10 mouse cellular contexts compared by ENCODE assay signal in the genomic region with DNA sequence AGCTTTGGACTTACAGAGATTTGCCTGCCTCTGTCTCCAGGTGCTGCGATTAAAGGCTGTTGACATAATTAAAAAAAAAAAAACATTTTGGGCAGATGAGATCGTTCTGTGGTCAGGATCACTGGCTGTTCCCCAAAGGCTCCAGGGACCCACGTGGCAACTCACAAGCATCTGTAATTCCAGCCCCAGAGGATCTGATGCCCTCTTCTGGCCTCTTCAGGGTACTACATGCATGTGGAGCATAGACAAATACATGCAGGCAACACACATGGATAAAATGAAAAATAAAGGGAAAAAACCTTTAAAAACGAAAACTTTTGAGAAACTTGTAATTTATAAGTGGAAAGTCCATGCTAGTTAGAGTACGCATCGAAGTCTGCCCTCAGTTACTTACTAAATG. TPM values are rescaled to one million over a fixed set of nuclear protein-coding genes. Genes with fewer than 3 reads are reported as not detected.
DNase-seq lines count a peak whose midpoint lies in the region; ATAC-seq lines count a peak whose summit lies in the region.
"Had no signal": no experiment of that assay in that cellular context is flagged by ENCODE, and none has a peak within 500 bp of the region (broad histone marks: within the 10 kb centered on the region; RNA-seq: fewer than 3 reads in every experiment).

No protein-coding gene starts in this region.

- H3K9me3 ChIP-seq in midbrain, embryonic 10.5 days (replicated peaks): no peaks in the 10 kb centered on the region
- no peaks in the 10 kb centered on the region for H3K9me3 ChIP-seq in midbrain, embryonic 13.5 days
- H3K9me3 ChIP-seq: liver, embryonic 15.5 days had no signal

- no peak overlapping the region for H3K27ac ChIP-seq in midbrain, embryonic 10.5 days (replicated peaks)
- no peak overlapping the region for H3K27ac ChIP-seq in midbrain, embryonic 13.5 days
- H3K27ac ChIP-seq: liver, embryonic 15.5 days had no signal

- H3K36me3 ChIP-seq in midbrain, embryonic 10.5 days: no peaks in the 10 kb centered on the region
- H3K36me3 ChIP-seq in midbrain, embryonic 13.5 days: no peaks in the 10 kb centered on the region
- no peaks in the 10 kb centered on the region for H3K36me3 ChIP-seq in splenic B cell, adult 2 months (ENCODE audit: control insufficient read depth, insufficient read depth, low read length, poor library complexity, severe bottlenecking)
- H3K36me3 ChIP-seq: liver, embryonic 15.5 days had no signal

- intact Hi-C loops in left cerebral cortex, postnatal 36 days (cut with DNase I): no loop called here

- DNase-seq in adrenal gland, adult (ENCODE audit: inconsistent age in 2 of 2, low spot score in 1 of 2): peak; percentile 29 to 59
- no peak for DNase-seq in adrenal gland, postnatal 4 days (ENCODE audit: low spot score in 2 of 2)
- peak; percentile 29 for DNase-seq in midbrain, embryonic 10.5 days (ENCODE audit: low spot score)
- peak; percentile 48 for DNase-seq in splenic B cell, adult 2 months (ENCODE audit: low read depth, low spot score)
- DNase-seq in left cerebral cortex, postnatal 36 days (ENCODE audit: low spot score in 2 of 2): no peak
- DNase-seq in layer of hippocampus, postnatal 10 days (ENCODE audit: low spot score in 2 of 2): no peak

- 72% methylated on average over 6 of the region's 6 CpGs for WGBS in midbrain, embryonic 10.5 days
- whole genome bisulfite sequencing in midbrain, embryonic 13.5 days: 66% methylated on average over 6 of the region's 6 CpGs

- H3K4me1 ChIP-seq in midbrain, embryonic 10.5 days: no peaks in the 10 kb centered on the region
- H3K4me1 ChIP-seq in midbrain, embryonic 13.5 days (replicated peaks): no peaks in the 10 kb centered on the region
- H3K4me1 ChIP-seq: liver, embryonic 15.5 days had no signal

- H3K9ac ChIP-seq in midbrain, embryonic 13.5 days (replicated peaks): no peak overlapping the region
- H3K9ac ChIP-seq: liver, embryonic 15.5 days had no signal

- no peak overlapping the region for H3K4me2 ChIP-seq in midbrain, embryonic 13.5 days (replicated peaks)
- H3K4me2 ChIP-seq: liver, embryonic 15.5 days had no signal

- no peak for ATAC-seq in midbrain, embryonic 13.5 days
- 0 out of 2 replicates have a peak, but pooled peaks have one; percentile 63 for ATAC-seq in erythroid progenitor cell, adult 5-6 weeks (replicated peaks; ENCODE audit: low FRiP score, poor library complexity, severe bottlenecking)

- H3K27me3 ChIP-seq in midbrain, embryonic 10.5 days (ENCODE audit: low read depth, poor library complexity, severe bottlenecking): no peaks in the 10 kb centered on the region
- no peaks in the 10 kb centered on the region for H3K27me3 ChIP-seq in midbrain, embryonic 13.5 days
- no peaks in the 10 kb centered on the region for H3K27me3 ChIP-seq in splenic B cell, adult 2 months (ENCODE audit: control insufficient read depth, insufficient read depth, low read length, poor library complexity, severe bottlenecking)
- H3K27me3 ChIP-seq: liver, embryonic 15.5 days had no signal

- no peak overlapping the region for H3K4me3 ChIP-seq in midbrain, embryonic 10.5 days
- no peak overlapping the region for H3K4me3 ChIP-seq in midbrain, embryonic 13.5 days (replicated peaks)
- H3K4me3 ChIP-seq: liver, embryonic 15.5 days had no signal

RNA-seq across cellular contexts. Expression of a gene that starts 1.8 kb away (rescaled TPM):
- under 1 TPM in 1 of 2 experiments, not detected in 1; 0.34 TPM for total RNA-seq in adrenal gland, postnatal 4 days (2021)
- 0.05 TPM in 1 of 2 replicates, not detected in the other for polyA plus RNA-seq in midbrain, embryonic 10.5 days (2016; fragmentation: Nextera tagmentation; extraction: Ambion mirVana)
- not detected in 2 replicates for polyA plus RNA-seq in midbrain, embryonic 13.5 days (2015; fragmentation: Nextera tagmentation; extraction: Ambion mirVana)
- not detected in 2 replicates for total RNA-seq in erythroid progenitor cell, adult 5-6 weeks (2015; ENCODE audit: low replicate concordance)
- not detected in 2 replicates for total RNA-seq in erythroid progenitor cell, adult 5-6 weeks (2017; ENCODE audit: low replicate concordance)
- not detected for total RNA-seq in left cerebral cortex, postnatal 36 days (2021)
- not detected for total RNA-seq in layer of hippocampus, postnatal 10 days (2021)
- polyA plus RNA-seq: C2C12; liver, embryonic 15.5 days had no signal

RNA-seq across cellular contexts. Expression of a gene that starts 25.1 kb away (rescaled TPM):
- total RNA-seq in adrenal gland, postnatal 4 days (2021): 10 to 100 TPM; 27.2 to 30.9 TPM
- 19.2 and 19.4 TPM in 2 replicates for polyA plus RNA-seq in midbrain, embryonic 10.5 days (2016; fragmentation: Nextera tagmentation; extraction: Ambion mirVana)
- 22.3 and 26.8 TPM in 2 replicates for polyA plus RNA-seq in midbrain, embryonic 13.5 days (2015; fragmentation: Nextera tagmentation; extraction: Ambion mirVana)
- total RNA-seq in erythroid progenitor cell, adult 5-6 weeks (2015; ENCODE audit: low replicate concordance): 11.3 and 18.7 TPM in 2 replicates
- total RNA-seq in erythroid progenitor cell, adult 5-6 weeks (2017; ENCODE audit: low replicate concordance): 16.9 and 46.8 TPM in 2 replicates
- total RNA-seq in left cerebral cortex, postnatal 36 days (2021): 10 to 100 TPM; 48.9 to 50.4 TPM
- total RNA-seq in layer of hippocampus, postnatal 10 days (2021): 10 to 100 TPM; 59.5 to 61.1 TPM

RNA-seq across cellular contexts. Expression of a gene that starts 52.2 kb away (rescaled TPM):
- total RNA-seq in adrenal gland, postnatal 4 days (2021): 100 to 1,000 TPM; 407 to 479 TPM
- 104 and 106 TPM in 2 replicates for polyA plus RNA-seq in midbrain, embryonic 10.5 days (2016; fragmentation: Nextera tagmentation; extraction: Ambion mirVana)
- 61.1 and 62.4 TPM in 2 replicates for polyA plus RNA-seq in midbrain, embryonic 13.5 days (2015; fragmentation: Nextera tagmentation; extraction: Ambion mirVana)
- 49.9 and 56.9 TPM in 2 replicates for total RNA-seq in erythroid progenitor cell, adult 5-6 weeks (2015; ENCODE audit: low replicate concordance)
- 34.8 and 61.0 TPM in 2 replicates for total RNA-seq in erythroid progenitor cell, adult 5-6 weeks (2017; ENCODE audit: low replicate concordance)
- total RNA-seq in left cerebral cortex, postnatal 36 days (2021): 10 to 100 TPM; 80.3 to 81.5 TPM
- 10 to 100 TPM; 68.6 to 75.7 TPM for total RNA-seq in layer of hippocampus, postnatal 10 days (2021)

RNA-seq across cellular contexts. Expression of a gene that starts 52.3 kb away (rescaled TPM):
- total RNA-seq in adrenal gland, postnatal 4 days (2021): 100 to 1,000 TPM; 374 to 422 TPM
- 101 and 115 TPM in 2 replicates for polyA plus RNA-seq in midbrain, embryonic 10.5 days (2016; fragmentation: Nextera tagmentation; extraction: Ambion mirVana)
- 72.2 and 73.2 TPM in 2 replicates for polyA plus RNA-seq in midbrain, embryonic 13.5 days (2015; fragmentation: Nextera tagmentation; extraction: Ambion mirVana)
- 40.7 and 46.1 TPM in 2 replicates for total RNA-seq in erythroid progenitor cell, adult 5-6 weeks (2015; ENCODE audit: low replicate concordance)
- 166 and 215 TPM in 2 replicates for total RNA-seq in erythroid progenitor cell, adult 5-6 weeks (2017; ENCODE audit: low replicate concordance)
- 10 to 100 TPM; 63.4 to 66.5 TPM for total RNA-seq in left cerebral cortex, postnatal 36 days (2021)
- 10 to 100 TPM; 69.7 to 95.5 TPM for total RNA-seq in layer of hippocampus, postnatal 10 days (2021)

Comparison
In these comparisons a context has a peak if more than half of its experiments do, and no peak if none do; other contexts are left out.
1. DNase-seq: peak in adrenal gland, adult (2 of 2), midbrain, embryonic 10.5 days (single experiment) and splenic B cell, adult 2 months (single experiment); none in adrenal gland, postnatal 4 days (0 of 2), left cerebral cortex, postnatal 36 days (0 of 2) and layer of hippocampus, postnatal 10 days (0 of 2).
2. RNA of a gene that starts 52.2 kb away (total RNA-seq): 407 to 479 TPM in adrenal gland, postnatal 4 days; 80.3 to 81.5 TPM in left cerebral cortex, postnatal 36 days, 68.6 to 75.7 TPM in layer of hippocampus, postnatal 10 days and 34.8 to 61.0 TPM in erythroid progenitor cell, adult 5-6 weeks; every median in the first group is over 4 times any median in the second.